In the genomic region with DNA sequence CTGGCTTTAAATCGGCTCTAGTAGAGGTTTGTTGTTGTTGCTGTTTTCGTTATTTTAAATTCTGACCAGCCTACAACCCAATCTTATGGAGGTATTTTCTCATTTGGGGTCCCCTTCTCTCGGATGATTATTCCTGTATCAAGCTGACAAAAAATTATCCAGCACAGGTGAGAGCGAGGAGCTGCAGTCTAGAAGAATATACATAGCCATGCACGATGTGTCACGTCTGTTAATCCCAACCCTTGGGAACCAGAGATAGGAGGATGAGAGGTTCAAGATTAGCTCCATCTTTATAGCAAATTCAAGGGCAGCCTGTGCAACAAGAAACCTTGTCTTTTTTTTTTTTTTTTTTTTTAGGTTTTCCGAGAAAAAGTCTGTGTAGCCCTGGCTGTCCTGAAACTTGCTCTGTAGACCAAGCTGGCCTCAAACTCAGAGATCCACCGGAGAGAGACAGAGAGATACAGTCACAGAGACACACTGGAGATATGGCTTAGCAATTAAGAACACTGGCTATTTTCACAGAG, we compare ENCODE assay signal across 7 mouse cellular contexts. TPM values are rescaled to one million over a fixed set of nuclear protein-coding genes. Genes with fewer than 3 reads are reported as not detected.
DNase-seq lines count a peak whose midpoint lies in the region; TF ChIP-seq lines count a peak whose summit lies in the region.

No protein-coding gene starts in this region.

- no peaks in the 10 kb centered on the region for H3K9me3 ChIP-seq in limb, embryonic 10.5 days (replicated peaks)

- intact Hi-C loops in gastrocnemius, postnatal 14 days (cut with DNase I; ENCODE audit: low total_unique reads) = no loop called here
- intact Hi-C loops in left cerebral cortex, postnatal 10 days (cut with DNase I) = no loop called here

- peak overlapping the region; percentile 83 for H3K4me3 ChIP-seq in lung, adult 2 months (replicated peaks; ENCODE audit: extremely low read depth, low read depth, low read length)
- peak overlapping the region; percentile 35 for H3K4me3 ChIP-seq in embryonic fibroblast, embryonic 13.5 days (ENCODE audit: insufficient read depth, low read length)
- H3K4me3 ChIP-seq in limb, embryonic 10.5 days = peak overlapping the region; percentile 80
- H3K4me3 ChIP-seq in olfactory bulb, adult 2 months (ENCODE audit: insufficient read depth, low read depth, low read length) = peak overlapping the region; percentile 80; the same call in 1 of the 2 replicates

- TF ChIP-seq CTCF in lung, adult 2 months (IDR thresholded peaks at IDR 0.05; ENCODE audit: insufficient read depth, low read length) = no peak
- TF ChIP-seq CTCF in embryonic fibroblast, embryonic 13.5 days (IDR thresholded peaks at IDR 0.05; ENCODE audit: borderline replicate concordance, insufficient read depth, low read length) = no peak
- TF ChIP-seq CTCF in olfactory bulb, adult 2 months (IDR thresholded peaks at IDR 0.05; ENCODE audit: insufficient read depth, low read depth, low read length) = no peak

- peaks cover 21% of the 10 kb centered on the region for H3K36me3 ChIP-seq in limb, embryonic 10.5 days

- TF ChIP-seq POLR2A in lung, adult 2 months (IDR thresholded peaks at IDR 0.05; ENCODE audit: borderline replicate concordance, extremely low read depth, low read depth, low read length) = no peak
- TF ChIP-seq POLR2A in embryonic fibroblast, embryonic 13.5 days (IDR thresholded peaks at IDR 0.05; ENCODE audit: low read depth, low read length) = peak; percentile 3; the same call in 1 of the 2 replicates
- no peak for TF ChIP-seq POLR2A in olfactory bulb, adult 2 months (IDR thresholded peaks at IDR 0.05; ENCODE audit: insufficient read depth, low read depth, low read length)

- DNase-seq in lung, adult 2 months = no peak
- DNase-seq in lung, postnatal 25 days (ENCODE audit: low spot score) = no peak
- no peak for DNase-seq in limb, embryonic 10.5 days (ENCODE audit: low spot score)
- no peak for DNase-seq in gastrocnemius, postnatal 14 days
- DNase-seq in left cerebral cortex, postnatal 10 days (ENCODE audit: extremely low spot score in 1 of 2, low spot score in 2 of 2) = no peak

- 8% methylated on average over 8 of the region's 8 CpGs for WGBS in lung, adult 2 months
- 16% methylated on average over 8 of the region's 8 CpGs for WGBS in limb, embryonic 10.5 days
- 6% methylated on average over 8 of the region's 8 CpGs for WGBS in olfactory bulb, adult 2 months

- peaks cover 3% of the 10 kb centered on the region for H3K4me1 ChIP-seq in lung, adult 2 months (ENCODE audit: control insufficient read depth, insufficient read depth, low read length)
- H3K4me1 ChIP-seq in embryonic fibroblast, embryonic 13.5 days (ENCODE audit: control insufficient read depth, insufficient read depth, low read length) = no peaks in the 10 kb centered on the region
- H3K4me1 ChIP-seq in limb, embryonic 10.5 days = peaks cover 15% of the 10 kb centered on the region
- H3K4me1 ChIP-seq in olfactory bulb, adult 2 months (ENCODE audit: control insufficient read depth, insufficient read depth, low read length) = peaks cover 4% of the 10 kb centered on the region

- peaks cover 5% of the 10 kb centered on the region; the same call in 1 of the 2 replicates for H3K27me3 ChIP-seq in limb, embryonic 10.5 days (ENCODE audit: low read depth, poor library complexity, severe bottlenecking)

- H3K27ac ChIP-seq in embryonic fibroblast, embryonic 13.5 days (ENCODE audit: insufficient read depth, low read length) = no peak overlapping the region
- H3K27ac ChIP-seq in limb, embryonic 10.5 days = peak overlapping the region; percentile 96
- H3K27ac ChIP-seq in olfactory bulb, adult 2 months (ENCODE audit: insufficient read depth, low read depth, low read length) = no peak overlapping the region

RNA-seq across cellular contexts. Expression of gene Armh3, which starts 0.5 kb away (rescaled TPM):
- 6.7 and 9.5 TPM in 2 replicates for polyA plus RNA-seq in lung, adult 2 months (2012; rRNA removed)
- polyA plus RNA-seq in embryonic fibroblast, embryonic 13.5 days (2011; ENCODE audit: insufficient read length, low read depth, missing spikeins) = 10.5 and 15.3 TPM in 2 replicates
- 18.0 and 20.1 TPM in 2 replicates for polyA plus RNA-seq in limb, embryonic 10.5 days (2016; fragmentation: Nextera tagmentation; extraction: Ambion mirVana)
- not detected in 2 replicates for polyA plus RNA-seq in olfactory bulb, adult 2 months (2012; ENCODE audit: insufficient read depth, insufficient read length, low replicate concordance, missing spikeins)
- total RNA-seq in gastrocnemius, postnatal 14 days (2021) = 10 to 100 TPM; 10.8 to 10.9 TPM
- total RNA-seq in left cerebral cortex, postnatal 10 days (2021) = 10 to 100 TPM; 22.9 to 24.6 TPM

RNA-seq across cellular contexts. Expression of gene Hps6, which starts 4.6 kb away (rescaled TPM):
- polyA plus RNA-seq in lung, adult 2 months (2012; rRNA removed) = 7.5 and 8.7 TPM in 2 replicates
- polyA plus RNA-seq in embryonic fibroblast, embryonic 13.5 days (2011; ENCODE audit: insufficient read length, low read depth, missing spikeins) = 4.7 and 5.4 TPM in 2 replicates
- polyA plus RNA-seq in limb, embryonic 10.5 days (2016; fragmentation: Nextera tagmentation; extraction: Ambion mirVana) = 4.7 and 5.3 TPM in 2 replicates
- polyA plus RNA-seq in olfactory bulb, adult 2 months (2012; ENCODE audit: insufficient read depth, insufficient read length, low replicate concordance, missing spikeins) = not detected in 2 replicates
- total RNA-seq in gastrocnemius, postnatal 14 days (2021) = 1 to 10 TPM; 3.1 to 3.8 TPM
- total RNA-seq in left cerebral cortex, postnatal 10 days (2021) = 1 to 10 TPM; 3.3 to 4.7 TPM

RNA-seq across cellular contexts. Expression of gene Pprc1, which starts 45.9 kb away (rescaled TPM):
- 18.3 and 19.3 TPM in 2 replicates for polyA plus RNA-seq in lung, adult 2 months (2012; rRNA removed)
- polyA plus RNA-seq in embryonic fibroblast, embryonic 13.5 days (2011; ENCODE audit: insufficient read length, low read depth, missing spikeins) = 46.9 and 58.0 TPM in 2 replicates
- polyA plus RNA-seq in limb, embryonic 10.5 days (2016; fragmentation: Nextera tagmentation; extraction: Ambion mirVana) = 63.0 and 73.3 TPM in 2 replicates
- not detected in 2 replicates for polyA plus RNA-seq in olfactory bulb, adult 2 months (2012; ENCODE audit: insufficient read depth, insufficient read length, low replicate concordance, missing spikeins)
- total RNA-seq in gastrocnemius, postnatal 14 days (2021) = 10 to 100 TPM; 11.2 to 11.5 TPM
- total RNA-seq in left cerebral cortex, postnatal 10 days (2021) = 10 to 100 TPM; 26.2 to 29.1 TPM

RNA-seq across cellular contexts. Expression of gene Ldb1, which starts 46.3 kb away (rescaled TPM):
- 220 TPM in 2 replicates for polyA plus RNA-seq in lung, adult 2 months (2012; rRNA removed)
- polyA plus RNA-seq in embryonic fibroblast, embryonic 13.5 days (2011; ENCODE audit: insufficient read length, low read depth, missing spikeins) = 116 and 124 TPM in 2 replicates
- polyA plus RNA-seq in limb, embryonic 10.5 days (2016; fragmentation: Nextera tagmentation; extraction: Ambion mirVana) = 96.4 and 104 TPM in 2 replicates
- polyA plus RNA-seq in olfactory bulb, adult 2 months (2012; ENCODE audit: insufficient read depth, insufficient read length, low replicate concordance, missing spikeins) = 245 TPM in 1 of 2 replicates, not detected in the other
- 10 to 100 TPM; 26.2 to 28.5 TPM for total RNA-seq in gastrocnemius, postnatal 14 days (2021)
- 100 to 1,000 TPM in 1 of 2 experiments, 10 to 100 TPM in 1; 99.7 to 101 TPM for total RNA-seq in left cerebral cortex, postnatal 10 days (2021)
